Mouse (Mus musculus) ovary, adult 18-20 months (tissue): ENCODE measurements around the gene Gm10197.

Experiments
- DNase-seq: peaks from one replicate; pipeline ENCODE4 v3.0.0; 2022; ENCODE audit warnings: low spot score, mixed read lengths

The Gm10197 gene

DNA sequence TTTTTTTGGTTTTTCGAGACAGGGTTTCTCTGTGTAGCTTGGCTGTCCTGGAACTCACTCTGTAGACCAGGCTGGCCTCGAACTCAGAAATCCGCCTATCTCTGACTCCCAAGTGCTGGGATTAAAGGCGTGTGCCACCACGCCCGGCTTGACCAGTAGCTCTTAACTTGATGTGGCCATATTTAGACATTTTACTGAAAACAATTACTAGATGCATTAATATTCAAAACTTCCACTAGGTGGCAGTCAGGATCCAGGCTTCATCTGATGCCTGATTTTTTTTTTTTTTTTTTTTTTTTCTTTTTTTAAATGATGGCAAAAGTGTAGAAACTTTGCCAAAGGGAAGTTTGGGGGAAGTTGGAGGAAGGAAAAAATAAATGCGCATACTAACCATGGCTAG is 23.0 kb upstream of the Gm10197 start:
- no peak for DNase-seq

DNA sequence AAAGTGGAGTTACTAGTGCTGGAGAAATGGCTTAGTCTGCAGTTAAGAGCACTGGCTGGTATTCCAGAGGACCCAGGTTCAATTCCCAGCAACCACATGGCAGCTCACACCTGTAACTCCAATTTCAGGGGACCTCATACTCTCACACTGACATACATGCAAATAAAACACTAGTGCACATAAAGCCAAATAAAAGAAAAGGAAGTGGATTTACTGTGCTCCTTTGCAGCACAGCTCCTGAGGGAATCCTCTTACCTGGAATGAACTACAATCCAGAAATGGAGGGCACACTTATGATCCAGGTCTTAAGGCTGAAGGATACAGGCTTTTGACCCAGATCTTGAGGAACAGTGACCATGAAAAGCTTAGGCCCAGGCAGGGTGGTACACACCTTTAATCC is 22.1 kb upstream of the Gm10197 start:
- no peak for DNase-seq

DNA sequence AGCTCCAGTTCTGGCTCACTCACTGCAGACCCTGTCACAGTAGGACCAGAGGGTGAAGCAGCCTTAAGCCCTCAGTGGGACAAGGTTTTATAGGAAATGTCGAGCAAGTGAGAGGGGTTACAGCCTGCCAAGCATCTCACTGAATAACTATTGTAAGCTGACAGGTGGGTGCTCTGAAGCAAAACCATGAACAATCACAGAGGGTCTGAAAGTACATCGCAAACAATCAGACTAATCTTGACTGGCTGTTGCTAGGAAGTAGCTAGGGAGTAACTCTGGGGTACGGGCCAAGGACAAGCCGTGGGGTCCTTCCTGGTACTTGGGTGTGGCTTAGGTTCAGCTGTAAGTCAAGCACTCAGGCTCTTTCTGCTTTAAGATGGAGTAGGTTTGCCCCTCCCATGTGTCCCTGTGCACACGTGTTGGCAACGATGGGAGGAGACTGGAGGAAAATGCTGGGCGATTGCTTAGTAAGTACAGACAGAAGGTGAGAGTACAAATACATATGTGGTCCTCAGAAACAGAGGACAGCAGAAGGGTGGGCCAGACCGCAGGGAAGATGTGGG is 21.3 kb upstream of the Gm10197 start:
- DNase-seq: peak; percentile 45

DNA sequence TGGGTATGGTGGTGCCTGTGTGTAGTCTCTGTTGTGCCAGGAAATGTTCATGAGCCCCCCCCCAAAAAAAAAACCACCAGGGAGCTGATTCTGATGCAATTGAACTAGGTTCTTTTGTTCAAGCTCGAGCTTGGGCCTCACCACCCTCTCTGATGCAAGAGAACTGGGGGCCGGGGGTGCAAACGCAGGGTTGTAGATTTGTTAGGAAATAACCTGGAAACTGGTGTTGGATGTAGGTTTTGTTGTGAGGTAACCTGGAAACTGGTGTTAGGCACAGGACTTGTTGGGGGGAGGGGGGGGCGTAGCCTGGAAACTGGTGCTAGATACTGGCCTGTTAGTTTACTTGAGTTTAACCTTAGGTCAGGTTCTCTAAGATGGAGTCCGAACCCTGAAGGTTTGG is 20.2 kb upstream of the Gm10197 start:
- no peak for DNase-seq

DNA sequence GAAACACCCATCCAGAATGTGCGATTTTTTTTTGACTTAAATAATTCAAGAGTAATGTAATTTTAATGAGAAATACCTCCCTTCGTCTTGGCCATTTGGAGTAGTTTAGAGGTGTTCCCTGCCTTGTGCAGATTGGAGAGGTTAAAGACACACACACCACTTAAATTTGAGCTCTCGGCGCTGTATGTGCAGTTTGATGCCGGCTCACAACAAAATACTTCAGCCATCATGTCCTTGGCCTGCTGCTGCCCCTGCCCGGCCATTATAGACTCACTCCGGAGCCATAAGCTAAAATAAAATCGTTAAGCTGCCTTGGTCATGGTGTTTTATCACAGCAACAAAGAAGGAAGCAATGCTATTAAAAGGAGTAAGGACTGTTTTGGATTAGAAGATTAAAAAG is 19.8 kb upstream of the Gm10197 start:
- DNase-seq: no peak

DNA sequence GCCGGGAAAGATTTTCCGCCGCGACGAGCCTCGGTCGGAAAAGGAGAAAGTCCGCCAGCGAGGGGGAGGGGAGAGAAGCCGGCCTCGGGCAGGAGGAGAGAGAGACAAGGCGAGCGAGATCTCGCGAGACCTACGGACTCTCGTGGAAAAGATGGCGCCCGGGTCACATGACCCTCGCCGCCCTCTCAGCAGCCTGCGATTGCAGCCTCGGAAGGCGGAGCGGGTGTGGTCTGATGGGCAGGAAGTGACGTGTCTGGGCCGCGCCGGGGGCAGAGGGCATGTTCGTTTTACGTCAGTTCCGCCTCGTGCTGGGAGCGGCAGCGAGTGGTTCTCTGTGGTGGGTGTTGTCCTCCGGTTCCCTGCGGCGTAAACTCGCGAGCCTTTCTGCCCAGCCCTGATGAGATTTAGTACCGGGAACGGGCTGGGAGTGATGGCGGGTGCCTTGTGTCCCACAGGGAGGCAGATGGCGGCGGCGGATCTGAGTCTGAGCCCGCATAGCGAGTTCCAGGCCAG is 19.0 kb upstream of the Gm10197 start, which contains the start of gene Smndc1:
TSS of gene Smndc1 (minus strand) at position 84 of the 513 bp plus-strand sequence.
- peak; percentile 99 for DNase-seq

DNA sequence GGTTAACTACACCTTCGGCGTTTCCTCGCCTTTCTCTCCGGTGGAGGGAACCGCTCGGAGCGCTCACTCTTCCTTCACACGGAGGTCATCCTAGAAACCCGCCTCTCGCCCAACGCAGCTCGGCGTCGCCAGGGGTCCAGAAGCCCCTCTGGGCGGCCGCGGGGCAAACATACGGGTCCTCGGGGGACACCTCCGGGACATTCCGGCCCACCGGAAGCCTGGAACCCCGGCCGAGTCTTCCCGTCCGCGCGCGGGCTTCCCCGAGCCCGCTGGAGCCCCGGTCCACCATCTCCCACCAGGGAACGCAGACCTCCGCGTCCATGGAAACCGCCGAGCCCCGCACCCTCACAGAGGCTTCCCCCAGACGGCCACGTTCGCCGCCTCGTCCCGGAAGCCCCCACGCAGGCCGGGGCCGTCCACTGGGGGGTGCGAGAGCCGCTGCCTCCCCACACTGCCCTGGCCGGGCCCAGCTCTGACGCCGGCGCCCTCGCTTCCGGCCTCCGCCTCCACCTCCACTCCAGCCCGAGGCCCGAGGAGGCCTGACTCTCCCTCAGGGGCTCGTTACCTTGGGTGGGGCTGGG is 18.4 kb upstream of the Gm10197 start:
- no peak for DNase-seq

DNA sequence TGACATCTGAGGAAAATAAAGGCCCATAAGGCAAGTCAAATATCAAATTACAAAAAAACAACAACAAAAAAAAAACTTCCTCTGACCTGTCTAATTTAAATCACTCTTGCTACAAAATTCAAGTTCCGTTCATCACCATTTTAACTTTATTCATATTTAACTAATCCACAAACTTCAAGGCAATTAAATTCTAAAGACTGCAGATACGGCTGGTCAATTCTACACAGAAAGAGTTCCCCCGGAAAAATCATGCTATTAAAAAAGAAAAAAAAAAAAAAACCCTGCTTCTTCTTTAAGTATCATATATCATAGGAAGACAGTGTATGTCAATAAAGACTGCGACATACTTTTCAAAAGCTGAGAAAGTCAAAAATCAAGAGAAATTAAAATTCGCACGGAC is 17.9 kb upstream of the Gm10197 start:
- DNase-seq: no peak

DNA sequence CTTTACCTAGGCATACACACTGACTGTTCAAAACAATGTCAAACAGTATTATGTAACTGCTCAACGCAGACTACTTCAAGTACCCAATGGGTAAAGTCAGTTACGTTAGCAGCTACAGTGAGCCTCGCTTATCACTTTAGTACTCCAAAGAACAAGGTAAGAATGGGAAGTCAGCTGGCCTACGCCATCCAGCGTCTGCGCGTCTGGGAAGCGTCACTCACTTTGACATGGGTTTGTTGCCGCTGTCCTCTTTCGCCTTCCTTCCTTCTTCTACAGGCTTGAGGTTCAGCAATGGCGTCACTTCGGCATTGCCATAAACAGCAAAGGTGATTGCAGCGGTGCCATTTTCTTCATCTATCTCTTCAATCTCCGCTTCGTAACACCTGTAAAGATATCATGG is 11.8 kb upstream of the Gm10197 start:
- no peak for DNase-seq

DNA sequence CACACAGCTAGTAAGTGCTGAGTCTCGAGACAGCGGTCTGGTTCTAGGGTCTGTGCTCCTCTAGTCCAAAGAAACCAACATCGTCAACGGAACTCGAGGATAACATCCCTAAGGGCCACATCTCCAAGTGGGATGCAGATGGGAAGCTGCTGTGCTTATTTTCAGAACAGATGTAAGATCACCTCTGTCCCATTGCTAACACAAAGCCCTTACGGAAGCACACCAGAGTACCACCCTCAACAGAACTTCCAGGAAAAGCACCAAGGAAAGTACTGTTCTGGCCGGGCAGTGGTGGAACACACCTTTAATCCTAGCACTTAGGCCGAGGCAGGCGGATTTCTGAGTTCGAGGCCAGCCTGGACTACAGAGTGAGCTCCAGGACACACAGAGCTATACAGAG is 6.9 kb upstream of the Gm10197 start:
- no peak for DNase-seq

DNA sequence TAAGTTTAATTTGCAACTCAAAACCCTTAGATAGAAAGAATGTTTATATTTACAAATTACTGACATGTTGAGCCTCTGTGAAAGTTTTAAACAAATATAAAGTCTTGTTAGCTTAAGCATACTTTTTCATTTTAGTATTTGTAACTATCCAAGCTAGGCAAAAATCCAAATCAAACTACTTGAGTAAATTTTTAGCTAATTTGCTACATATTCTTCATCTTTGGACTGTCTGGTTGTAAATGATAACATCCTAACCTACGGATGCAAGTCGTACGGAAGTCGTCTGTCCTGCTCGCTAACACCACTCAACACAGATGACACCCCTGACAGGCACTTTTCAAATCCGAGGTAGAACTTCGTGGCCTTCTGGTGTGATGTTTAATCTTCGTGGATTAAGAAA is 6.1 kb upstream of the Gm10197 start:
- no peak for DNase-seq

DNA sequence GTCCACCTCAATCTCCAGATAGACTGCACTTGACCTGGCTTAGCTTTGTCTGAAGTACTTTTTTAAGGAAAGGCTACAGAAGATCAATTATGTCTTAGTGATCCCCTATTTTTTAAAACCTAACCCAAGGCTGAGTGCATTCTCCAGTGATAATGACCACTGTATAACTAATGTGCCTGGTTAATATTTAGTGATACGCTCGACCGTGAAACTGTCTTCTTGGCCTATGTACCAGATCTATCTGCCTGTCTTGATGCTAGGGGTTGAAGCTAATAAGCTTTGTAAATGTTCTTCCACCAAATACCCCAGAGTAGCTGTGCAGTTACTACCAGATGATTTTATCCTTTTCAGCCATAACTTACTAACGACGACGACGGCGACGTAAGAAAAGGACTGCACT is 4.2 kb upstream of the Gm10197 start:
- DNase-seq: no peak

DNA sequence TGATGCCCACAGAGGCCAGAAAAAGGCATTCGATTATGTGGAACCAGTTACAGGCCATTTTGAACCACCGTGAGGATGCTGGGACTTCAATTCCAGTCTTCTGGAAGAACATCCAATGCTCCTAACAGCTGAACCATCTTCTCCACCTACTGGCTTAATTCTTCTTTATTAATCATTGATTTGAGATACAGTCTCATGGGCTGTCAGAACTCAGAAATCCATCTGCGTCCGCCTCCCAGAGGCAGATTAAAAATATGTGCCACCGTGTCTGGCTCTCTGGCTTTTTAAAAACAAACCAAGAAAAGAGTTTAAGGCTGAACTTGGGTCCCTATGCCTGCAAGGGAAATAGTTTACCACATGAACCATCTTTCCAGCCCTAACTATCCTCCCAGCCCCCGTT is 3.7 kb upstream of the Gm10197 start:
- DNase-seq: no peak

DNA sequence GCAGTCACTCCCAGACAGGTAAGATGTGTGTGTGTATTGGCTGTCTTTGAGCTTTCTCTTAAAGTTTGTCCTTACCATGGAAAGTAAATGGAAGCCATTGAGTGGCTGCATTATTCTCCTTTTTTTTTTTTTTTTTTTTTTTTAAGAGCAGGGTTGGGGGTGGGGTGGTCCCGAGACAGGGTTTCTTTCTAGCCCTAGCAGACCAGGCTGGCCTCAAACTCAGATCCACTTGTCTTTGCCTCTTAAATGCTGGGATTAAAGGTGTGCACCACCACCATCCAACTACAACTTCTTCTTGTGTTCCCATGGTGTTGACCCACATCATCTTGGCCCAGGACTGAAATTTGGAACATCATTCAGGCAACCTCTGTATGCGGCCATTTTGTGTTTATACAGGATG is 2.0 kb upstream of the Gm10197 start:
- DNase-seq: no peak

DNA sequence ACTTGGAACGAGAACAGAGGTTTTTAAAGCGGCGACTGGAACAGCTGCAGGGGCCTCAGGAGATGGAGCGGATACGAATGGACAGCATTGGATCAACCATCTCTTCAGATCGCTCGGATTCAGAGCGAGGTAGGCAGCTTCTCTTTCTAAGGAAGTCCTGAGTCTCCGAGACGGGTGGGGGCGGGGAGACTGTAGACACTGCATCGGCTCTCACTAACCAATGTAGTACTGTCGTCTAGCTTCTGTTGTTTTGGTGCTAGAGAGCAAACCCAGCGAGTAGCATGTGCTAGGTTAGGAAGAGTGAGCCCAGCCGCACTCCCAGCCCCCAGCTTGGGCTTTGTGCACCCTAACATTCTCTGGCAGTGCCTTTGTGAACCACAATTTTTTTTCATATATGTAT is 1.3 kb downstream of the Gm10197 start:
- DNase-seq: no peak

DNA sequence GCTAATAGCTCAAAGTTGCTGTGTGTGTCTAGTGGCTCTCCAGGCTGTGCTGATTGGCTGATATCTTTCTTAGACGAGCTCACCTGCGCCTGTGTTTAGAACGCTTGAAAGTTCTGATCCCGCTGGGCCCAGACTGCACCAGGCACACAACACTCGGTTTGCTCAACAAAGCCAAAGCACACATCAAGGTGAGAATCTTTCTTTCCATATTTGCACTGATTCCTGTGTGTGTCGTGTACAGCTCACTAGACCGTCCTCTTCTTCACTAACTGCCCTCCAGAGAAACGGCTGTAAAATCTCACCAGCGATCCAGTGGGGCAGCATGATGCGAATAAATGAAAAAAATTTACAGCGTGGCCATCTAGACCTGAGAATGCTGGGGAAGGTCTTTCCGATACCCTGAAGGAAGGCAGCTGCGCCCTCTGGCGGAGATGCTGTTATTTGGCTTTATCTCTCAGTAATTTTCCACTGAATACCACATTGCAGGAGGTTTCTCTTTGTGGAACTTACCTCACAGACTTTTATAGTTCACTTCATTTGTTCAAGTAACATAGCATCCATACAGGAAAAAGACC is 2.0 kb downstream of the Gm10197 start:
- DNase-seq: peak; percentile 37

DNA sequence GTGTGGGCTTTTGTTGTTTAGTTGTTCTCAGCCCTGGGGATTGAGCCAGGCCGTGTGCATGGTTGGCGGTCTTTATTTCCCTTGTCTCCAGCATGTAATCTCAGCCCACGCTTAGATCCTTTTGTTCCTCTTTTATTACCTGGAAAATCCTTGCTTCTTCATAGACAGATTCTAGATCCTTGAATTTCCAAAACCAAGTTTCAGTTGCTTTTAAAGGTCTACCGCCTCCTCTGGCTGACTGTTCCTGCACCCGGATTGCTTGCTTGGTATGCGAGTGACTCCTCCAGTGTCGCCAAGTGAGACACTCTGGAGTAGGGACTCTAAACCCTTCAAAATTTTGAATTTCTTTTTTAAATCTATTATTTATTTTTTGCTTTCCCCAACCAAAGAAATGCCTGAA is 4.7 kb downstream of the Gm10197 start:
- no peak for DNase-seq

DNA sequence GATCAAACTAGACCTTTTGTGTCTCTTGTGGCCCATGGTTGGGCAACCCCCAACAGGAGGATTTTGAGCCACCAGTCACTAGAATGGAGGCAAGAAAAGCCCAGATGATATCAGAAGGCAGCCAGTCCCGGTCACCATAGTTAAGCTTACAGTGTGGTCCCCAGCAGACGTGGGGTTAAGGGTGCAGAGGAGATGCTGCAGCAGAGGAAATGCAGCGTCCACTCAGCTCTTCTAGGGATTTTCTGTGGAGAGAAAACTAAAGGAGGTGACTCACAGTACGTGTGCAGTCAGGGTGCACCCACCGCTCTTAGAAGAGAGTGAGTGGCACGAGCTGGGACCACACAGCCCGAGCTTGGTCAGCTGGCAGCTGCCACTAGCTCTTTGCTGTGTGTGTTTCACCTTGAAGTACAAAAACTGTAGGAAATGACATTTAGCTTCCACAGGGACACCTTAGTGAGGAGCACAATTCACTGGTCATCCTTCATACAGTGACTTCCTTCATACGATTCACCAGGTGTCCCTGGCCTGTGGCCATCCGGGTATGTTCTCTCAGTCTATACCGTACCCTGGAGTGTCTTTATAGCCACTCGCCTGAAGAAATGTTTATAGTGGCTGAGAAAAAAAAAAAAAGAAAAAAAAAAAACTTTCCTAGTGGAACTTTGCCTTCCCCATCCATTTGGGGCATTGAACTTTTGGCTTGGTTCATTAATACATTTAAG is 5.3 kb downstream of the Gm10197 start:
- no peak for DNase-seq

DNA sequence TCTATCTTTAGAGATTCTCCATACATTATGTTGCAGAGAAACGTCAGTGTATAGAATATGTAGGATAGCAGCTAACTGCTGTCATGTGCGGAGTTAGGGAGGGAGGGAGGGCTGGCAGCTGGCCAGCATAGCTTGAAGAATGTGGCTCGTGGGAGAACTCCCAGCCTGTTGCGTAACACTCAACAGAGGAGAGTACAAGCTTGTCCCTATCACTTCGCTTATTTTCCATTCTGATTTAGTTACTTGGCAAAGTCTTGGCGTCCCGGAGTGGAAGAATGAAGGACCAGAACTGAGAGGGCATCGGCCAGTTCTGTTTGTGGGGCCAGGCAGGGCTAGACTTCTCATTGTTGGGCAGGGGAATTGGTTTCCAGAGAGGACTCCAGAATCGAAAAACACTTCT is 6.6 kb downstream of the Gm10197 start:
- peak; percentile 70 for DNase-seq

DNA sequence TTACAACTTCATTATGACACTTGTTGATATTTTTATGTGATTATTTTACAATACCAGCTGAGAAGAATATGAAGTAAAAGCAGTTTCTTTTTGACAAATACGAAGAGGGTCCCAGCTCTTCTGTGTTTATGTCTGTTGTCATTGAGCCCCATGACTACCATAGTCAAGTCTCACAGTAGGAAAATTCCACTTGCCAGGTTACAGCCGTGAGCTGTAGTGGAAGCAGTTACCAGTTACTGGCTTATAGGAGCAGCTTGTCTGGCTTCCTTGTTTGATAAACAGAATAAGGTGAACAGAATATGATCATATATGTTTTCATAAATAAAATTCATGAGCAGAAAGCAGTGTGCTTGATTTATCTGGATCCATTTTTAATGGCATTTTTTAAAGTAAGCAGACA is 7.0 kb downstream of the Gm10197 start:
- DNase-seq: no peak

DNA sequence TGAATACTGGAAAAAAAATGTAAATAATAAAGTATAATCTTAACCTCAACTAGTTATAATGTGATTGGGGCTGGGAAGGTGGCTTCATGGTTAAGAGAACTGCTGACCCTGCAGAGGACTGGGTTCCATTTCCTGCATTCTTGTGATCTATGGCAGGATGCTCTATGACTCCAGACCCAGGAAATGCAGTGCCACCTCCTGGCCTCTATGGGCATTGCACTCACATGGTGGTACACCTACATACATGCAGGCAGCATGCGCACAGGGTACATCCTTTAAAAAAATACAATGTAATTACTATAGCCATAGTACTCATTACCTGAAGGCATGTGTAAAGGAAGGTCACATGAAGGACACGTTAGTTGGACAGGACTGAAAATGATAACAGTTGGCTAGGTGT is 8.6 kb downstream of the Gm10197 start:
- DNase-seq: no peak

DNA sequence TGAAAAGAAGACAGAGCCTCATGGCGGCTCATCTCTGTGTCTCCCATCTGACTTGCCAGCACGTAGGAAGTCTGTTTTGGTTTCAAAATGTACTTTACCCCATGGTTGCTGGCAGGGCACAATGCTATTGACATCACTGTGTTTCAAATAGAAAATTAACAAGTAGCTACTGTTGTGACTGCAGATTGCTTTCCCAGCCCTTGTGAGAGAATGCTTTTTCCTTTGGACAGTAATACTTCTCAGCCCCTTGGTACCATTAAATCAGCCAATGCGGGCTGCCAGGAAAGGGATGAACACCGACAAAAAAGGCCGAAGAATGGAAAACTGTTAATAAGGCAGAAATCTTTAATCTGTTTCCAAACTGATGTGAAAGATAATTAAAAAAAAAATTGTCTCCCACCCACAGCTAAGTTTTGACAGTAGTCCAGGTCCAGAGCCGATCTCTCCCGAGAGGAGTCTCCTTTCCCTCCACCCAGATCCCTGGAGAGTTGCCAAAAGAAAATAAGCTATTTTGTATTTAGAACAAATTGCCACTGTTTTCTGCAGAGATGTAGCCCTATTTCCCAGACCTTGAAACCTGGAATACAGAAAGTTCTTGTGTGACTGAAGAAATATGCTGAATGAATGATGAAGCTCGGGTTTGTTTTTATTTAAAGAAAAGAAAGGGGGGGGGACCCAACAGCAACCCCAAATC is 11.2 kb downstream of the Gm10197 start:
- DNase-seq: no peak
